Mouse (Mus musculus): ENCODE measurements around the gene Asprv1. TPM values are rescaled to one million over a fixed set of nuclear protein-coding genes. Genes with fewer than 3 reads are reported as not detected.

The Asprv1 gene
- polyA plus RNA-seq, 1 experiment from 2014 or later = 3.8 TPM

GRCm38 (mm10) chr6:86670873-86671272, 42.9 kb downstream of the Asprv1 start:
- WGBS = 17% methylated on average over 2 of the region's 2 CpGs

GRCm38 (mm10) chr6:86678341-86678740, 50.4 kb downstream of the Asprv1 start:
- no peak for ATAC-seq (ENCODE audit: low FRiP score, low read depth)

More at GRCm38 (mm10) chr6:86670873-86671272, 42.9 kb downstream of the Asprv1 start:
- no peak overlapping the region for H3K4me2 ChIP-seq (replicated peaks)
- no peak overlapping the region for H3K27ac ChIP-seq
- H3K9ac ChIP-seq = no peak overlapping the region
- H3K4me3 ChIP-seq = no peak overlapping the region
- peaks cover 49% of the 10 kb centered on the region for H3K36me3 ChIP-seq
- peaks cover 25% of the 10 kb centered on the region for H3K4me1 ChIP-seq
- no peak for ATAC-seq (ENCODE audit: low FRiP score, low read depth)
- H3K27me3 ChIP-seq = no peaks in the 10 kb centered on the region
- no peaks in the 10 kb centered on the region for H3K9me3 ChIP-seq

More at GRCm38 (mm10) chr6:86678341-86678740, 50.4 kb downstream of the Asprv1 start:
- Histone ChIP-seq H3K4me1 (peaks cover 5% of the 10 kb centered on the region), H3K9me3 (no peaks in the 10 kb centered on the region), H3K4me3 (no peak overlapping the region), H3K4me2 (replicated peaks) (no peak overlapping the region), H3K36me3 (peaks cover 90% of the 10 kb centered on the region), H3K27me3 (no peaks in the 10 kb centered on the region), H3K27ac (no peak overlapping the region), H3K9ac (no peak overlapping the region)
- WGBS = 77% methylated on average over 6 of the region's 6 CpGs

Other genes starting within 250 kb of the Asprv1 start
- 85.9 and 86.3 TPM in 2 replicates for gene Pcyox1, start 231.0 kb upstream of the Asprv1 start, polyA plus RNA-seq (2015; fragmentation: Nextera tagmentation; extraction: Ambion mirVana)
- 286 and 293 TPM in 2 replicates for gene Tia1, start 223.9 kb upstream of the Asprv1 start, polyA plus RNA-seq (2015; fragmentation: Nextera tagmentation; extraction: Ambion mirVana)
- 1.3 TPM in 1 of 2 replicates, not detected in the other for gene Gm44790, start 201.5 kb upstream of the Asprv1 start, polyA plus RNA-seq (2015; fragmentation: Nextera tagmentation; extraction: Ambion mirVana)
- gene C87436, start 189.8 kb upstream of the Asprv1 start, polyA plus RNA-seq (2015; fragmentation: Nextera tagmentation; extraction: Ambion mirVana) = 25.2 and 25.4 TPM in 2 replicates
- 454 and 479 TPM in 2 replicates for gene Pcbp1, start 101.8 kb upstream of the Asprv1 start, polyA plus RNA-seq (2015; fragmentation: Nextera tagmentation; extraction: Ambion mirVana)
- 13.4 and 13.8 TPM in 2 replicates for gene Mxd1, start 41.0 kb downstream of the Asprv1 start, polyA plus RNA-seq (2015; fragmentation: Nextera tagmentation; extraction: Ambion mirVana)
- gene Snrnp27, start 56.4 kb downstream of the Asprv1 start, polyA plus RNA-seq (2015; fragmentation: Nextera tagmentation; extraction: Ambion mirVana) = 124 and 137 TPM in 2 replicates
- 40.0 and 41.5 TPM in 2 replicates for gene Gmcl1, start 105.2 kb downstream of the Asprv1 start, polyA plus RNA-seq (2015; fragmentation: Nextera tagmentation; extraction: Ambion mirVana)
- 30.4 and 31.5 TPM in 2 replicates for gene Anxa4, start 165.4 kb downstream of the Asprv1 start, polyA plus RNA-seq (2015; fragmentation: Nextera tagmentation; extraction: Ambion mirVana)
- 15.6 and 18.8 TPM in 2 replicates for gene Aak1, start 221.4 kb downstream of the Asprv1 start, polyA plus RNA-seq (2015; fragmentation: Nextera tagmentation; extraction: Ambion mirVana)